Mouse (Mus musculus): ENCODE data around the gene Slc22a3.
A peak's percentile ranks its signal among the peaks of the same experiment; 100 is the strongest.

Gene Slc22a3

DNA sequence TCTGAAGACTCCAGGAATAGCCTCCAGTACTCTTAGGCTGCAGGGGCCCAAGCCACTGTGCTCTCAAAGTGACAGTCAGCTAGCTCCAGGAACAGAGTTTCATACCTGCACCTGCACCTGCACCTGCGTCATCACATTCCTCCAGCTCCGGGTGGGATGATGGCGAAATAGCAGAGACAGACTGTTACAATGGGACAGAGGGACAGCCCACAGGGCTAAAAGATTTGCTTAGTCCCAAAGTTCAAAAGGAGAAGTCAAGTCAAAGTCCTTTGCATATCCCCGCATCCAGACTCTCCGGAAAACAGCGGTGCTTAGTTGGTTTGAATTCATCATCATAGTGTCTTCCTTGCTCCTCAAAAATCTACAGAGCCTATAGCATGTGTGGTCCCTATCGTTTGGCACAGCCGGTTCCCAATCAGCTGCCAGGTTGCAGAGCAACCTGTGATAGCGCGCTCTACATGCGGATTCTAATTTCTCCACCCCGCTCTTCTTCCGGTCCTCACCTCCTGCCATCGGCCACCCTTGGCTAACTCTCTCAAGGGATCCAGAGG, at the start of gene Slc22a3:
Gene Slc22a3 (minus strand): TSS at position 51 of the 551 bp plus-strand sequence.
- no peak for DNase-seq (ENCODE audit: low spot score in 2 of 2)

DNA sequence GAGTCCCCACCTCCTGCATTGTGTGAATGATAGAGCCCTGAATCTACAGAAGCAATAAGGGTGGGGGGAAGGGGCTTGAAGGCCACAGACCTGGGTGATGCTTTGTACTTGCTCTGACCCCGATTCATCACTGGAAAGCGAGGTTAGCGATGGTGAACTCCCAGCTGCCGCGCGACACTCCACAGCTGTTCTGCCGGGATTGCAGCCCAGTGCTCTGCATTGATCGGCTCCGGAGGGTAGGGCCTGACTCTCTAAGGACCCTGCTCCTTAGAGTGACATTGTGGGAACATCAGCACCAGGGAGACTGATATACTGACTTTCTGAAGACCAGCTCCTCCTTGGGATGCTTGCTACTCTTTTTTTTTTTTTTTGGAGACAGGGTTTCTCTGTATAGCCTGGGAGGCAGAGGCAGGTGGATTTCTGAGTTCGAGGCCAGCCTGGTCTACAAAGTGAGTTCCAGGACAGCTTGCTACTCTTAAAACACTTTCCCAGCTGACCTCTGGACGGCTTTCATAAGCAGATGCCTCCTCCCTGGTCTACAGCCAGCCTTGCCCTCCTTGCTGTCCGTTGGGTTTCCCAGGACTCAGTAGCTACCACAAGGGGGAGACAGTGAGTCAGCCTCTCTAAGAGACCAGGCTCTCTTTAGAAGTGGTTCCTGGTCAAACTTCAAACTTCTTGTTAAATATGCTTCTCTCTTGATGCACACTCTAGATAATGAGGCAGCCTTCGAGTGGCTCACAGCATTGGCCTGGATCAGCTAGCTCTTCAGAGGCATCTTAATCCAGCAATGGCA, 27.0 kb upstream of the Slc22a3 start:
- peak; percentile 15 to 64 for DNase-seq (ENCODE audit: low spot score in 2 of 2)

DNA sequence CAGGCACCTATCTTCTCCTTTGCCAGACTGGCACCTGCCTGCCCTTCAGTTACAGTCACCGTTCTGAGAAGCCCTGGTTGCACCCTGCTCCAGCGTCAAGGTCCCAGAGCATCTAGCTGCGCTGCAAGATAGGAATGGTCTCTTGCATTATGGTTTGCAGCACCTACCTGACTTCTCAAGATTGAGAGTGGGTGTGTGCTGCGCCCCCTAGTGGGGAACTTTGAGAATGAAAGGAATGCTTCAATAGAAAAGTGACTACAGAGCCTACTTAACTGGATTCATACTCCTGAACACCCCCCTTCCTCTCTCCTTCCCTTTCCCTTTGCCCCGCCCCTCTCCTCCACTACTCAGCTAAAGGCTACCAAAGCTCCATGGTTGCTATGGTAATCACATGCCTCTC, 24.6 kb upstream of the Slc22a3 start:
- peak; percentile 28 to 69 for DNase-seq (ENCODE audit: low spot score in 2 of 2)

DNA sequence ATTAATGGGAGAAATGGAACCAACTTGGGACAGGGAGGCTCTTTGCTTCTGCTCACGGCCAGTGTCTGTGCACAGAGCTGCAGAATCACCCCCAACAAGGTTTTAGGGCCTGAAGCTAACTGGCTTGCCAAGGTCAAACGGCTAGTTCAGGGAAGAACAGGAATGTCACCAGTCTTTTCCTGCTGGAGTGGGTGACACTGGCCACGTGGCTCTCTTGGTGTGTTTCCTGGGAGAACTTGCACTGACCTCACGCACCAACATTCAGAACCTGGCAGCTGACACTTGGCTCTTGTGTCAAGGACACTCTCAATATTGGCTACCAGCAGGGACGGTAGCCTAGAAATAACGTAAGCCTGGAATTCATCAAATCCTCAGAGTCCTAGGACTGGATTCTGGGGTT, 22.6 kb upstream of the Slc22a3 start:
- DNase-seq (ENCODE audit: low spot score in 2 of 2), result no peak

DNA sequence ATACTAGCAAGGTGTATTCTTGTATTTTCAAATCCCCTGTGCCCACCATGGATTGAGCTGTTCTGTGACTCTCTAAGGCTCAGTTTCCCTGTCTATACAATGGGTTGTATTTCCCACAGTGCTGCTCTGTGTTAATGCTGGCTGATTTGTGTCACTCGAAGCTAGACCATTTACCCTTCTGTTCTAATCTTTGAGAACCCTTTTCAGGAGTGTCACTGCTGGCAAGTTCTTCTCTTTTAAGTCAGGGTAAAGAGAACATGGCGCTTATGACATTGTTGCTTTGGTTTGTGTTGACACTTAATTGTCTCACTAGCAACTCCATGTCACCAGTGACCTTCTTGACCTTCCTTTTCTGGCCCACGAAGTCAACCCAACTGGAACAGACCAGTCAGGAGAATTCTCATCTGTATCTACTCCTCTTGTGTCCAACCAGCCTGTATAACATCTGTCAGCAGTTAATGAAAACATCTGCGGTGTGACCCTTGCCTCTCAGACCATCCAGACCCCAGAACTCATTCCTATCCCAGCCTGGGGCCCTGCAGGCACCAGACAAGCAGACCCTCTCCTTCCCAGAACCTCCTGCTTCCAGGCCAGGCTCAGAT, 22.0 kb upstream of the Slc22a3 start:
- no peak for DNase-seq (ENCODE audit: low spot score in 2 of 2)

DNA sequence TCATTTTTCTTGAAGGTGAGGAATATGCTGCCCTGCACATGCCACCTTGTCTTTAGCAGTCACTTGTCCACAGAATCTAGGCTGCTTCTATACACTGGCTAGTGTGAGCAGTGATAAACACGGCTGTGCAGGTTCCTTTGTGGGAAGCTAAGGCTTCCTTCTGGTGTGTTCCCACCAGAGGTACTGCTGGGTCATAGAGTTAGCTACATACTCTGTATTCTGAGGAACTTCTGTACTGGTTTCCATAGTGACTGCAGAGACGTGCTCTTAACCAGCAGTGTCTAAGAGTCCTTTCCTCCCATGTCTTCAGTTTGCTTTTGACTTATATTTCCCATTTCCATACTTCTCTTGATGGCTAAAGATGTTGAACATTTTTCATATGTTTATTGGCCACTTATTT, 11.6 kb upstream of the Slc22a3 start:
- DNase-seq (ENCODE audit: low spot score in 2 of 2), result no peak

DNA sequence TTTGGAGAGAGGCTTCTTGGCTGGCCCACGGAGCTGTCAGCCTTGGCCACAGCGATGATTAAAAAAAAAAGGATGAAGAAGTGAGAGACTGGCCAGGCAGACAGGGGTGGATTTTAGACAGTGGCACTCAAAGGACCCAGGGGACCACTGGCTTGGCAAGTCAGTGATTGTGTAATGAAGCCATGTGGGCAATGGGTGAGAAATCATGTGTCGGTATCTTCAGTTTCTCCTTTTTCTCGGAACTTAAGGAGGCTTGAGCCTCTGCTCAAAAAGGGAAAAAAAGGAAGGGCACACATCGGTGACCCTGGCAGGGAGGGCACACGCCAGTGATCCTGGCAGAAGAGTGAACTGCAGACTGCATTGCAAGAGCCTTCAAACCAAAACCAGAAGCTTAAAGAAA, 10.7 kb upstream of the Slc22a3 start:
- DNase-seq (ENCODE audit: low spot score in 2 of 2), result no peak

DNA sequence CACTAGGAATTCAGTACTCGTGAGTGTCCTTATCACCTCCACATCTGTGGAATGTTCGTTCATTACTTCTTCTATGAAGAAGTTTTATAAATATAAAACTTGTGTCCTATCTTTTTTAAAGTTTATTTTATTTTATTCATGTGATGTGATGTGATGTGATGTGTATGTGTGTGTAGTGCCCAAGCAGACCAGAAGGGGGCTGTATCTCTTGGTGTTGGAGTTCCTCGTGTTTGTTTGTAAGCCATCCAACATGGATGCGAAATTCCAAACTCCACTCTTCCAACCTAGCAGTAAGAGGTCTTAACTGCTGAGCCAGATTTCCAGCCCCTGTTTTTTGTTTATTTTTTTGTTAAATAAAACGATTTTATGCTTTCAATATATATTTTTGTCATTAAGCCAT, 6.5 kb upstream of the Slc22a3 start:
- no peak for DNase-seq (ENCODE audit: low spot score in 2 of 2)

DNA sequence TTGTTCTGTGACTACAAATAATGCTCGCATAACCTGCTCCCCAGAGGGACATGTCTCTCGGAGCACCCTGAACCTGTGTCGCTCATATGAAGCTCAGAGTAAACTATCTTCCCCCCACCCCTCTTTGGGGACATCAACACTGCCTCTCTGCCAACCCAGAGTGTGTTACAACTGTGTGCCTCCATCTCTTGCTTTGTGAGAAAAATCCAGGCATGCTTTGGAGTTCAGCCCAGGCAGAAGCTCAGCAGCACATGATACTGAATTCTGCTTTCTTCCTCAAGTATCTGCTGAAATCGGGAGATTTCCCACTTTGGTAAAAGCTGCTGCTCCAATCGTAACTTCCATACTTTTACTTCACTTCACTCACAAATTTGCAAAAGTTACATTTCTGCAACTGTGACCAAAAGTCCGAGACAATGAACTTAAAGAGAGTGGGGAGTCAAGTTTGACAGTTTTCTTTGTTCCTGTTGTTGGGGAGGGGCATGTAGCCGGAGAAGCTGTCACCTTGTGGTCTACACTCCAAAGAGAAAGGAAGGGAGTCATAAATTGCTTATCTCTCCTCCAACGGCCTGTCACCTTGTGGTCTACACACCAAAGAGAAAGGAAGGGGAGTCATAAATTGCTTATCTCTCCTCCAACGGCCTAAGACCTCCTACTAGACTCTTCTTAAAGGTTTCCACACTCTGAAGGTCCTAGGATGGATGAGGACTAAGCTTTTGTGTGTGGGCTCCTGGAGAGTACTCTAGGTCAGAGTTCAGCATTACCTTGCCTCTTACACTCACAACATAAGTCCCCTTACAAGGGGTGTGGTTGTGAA, 5.8 kb upstream of the Slc22a3 start:
- no peak for DNase-seq (ENCODE audit: low spot score in 2 of 2)

DNA sequence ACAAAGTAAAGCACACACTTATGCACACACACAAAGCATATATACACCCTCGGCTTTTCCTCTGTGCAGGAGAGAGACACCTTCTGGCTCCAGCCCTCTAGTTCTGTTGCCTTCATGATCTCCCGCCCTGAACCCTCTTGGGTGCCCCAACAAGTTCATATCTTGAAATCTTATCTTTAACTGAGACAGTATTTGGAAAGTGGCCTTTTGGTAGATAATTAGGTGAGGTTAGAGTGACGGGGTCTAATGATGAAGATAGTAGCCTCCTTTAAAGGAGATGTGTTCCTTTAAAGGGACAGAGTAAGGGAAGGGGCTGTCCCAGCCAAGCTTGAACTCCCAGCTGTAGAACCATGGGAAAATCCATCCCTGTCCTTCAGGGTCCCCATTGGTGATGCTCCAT, 3.7 kb upstream of the Slc22a3 start:
- DNase-seq (ENCODE audit: low spot score in 2 of 2), result no peak

DNA sequence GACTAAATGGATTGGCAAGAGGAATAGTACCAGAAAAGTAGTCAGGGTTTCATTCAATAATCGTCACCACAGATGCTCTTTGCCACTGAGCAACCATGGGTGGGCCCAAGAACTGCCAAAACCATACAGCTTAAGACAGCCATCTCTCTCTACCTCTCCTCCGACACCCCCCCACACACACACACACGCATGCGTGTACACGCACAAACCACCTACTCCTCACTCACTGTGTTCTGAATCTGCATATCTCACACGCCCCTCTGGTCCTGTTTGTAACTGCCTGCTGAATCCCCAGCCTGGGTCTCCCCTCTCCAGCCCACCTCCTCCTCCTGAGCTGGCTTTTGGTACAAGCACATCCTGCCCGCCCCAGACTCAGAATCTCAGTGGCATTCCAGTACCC, 872 bp upstream of the Slc22a3 start:
- no peak for DNase-seq (ENCODE audit: low spot score in 2 of 2)

DNA sequence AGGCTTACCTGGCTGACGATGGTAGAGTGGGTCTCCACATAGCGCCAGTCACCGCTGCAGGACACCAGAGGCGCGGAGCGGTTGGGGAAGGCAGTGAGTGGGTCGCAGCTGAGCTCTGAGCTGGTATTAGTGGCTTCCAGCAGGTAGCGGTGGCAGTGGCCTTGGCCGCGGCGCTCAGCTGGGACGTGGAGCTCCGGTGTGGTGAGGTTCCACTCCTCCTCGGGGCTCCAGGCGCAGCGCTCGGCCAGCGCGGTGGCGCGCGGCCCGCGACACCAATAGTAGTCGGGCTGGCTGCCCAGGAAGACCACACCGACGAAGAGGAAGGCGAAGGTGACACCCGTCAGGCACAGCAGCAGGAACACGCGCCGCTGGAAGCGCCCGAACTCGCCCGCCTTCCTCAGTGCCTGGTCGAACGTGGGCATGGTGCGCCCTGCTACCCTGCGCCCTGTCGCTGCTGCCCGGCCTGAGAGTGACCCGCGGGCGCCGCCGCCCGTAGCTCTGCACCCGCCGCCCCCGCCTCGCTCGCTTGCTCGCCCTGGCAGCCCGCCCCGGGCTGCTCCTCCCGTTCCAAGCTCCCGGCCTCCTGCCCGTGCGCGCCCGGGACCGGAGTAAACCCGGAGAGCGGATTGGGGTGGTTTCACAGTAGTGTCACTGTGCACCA, 471 bp downstream of the Slc22a3 start:
- DNase-seq (ENCODE audit: low spot score in 2 of 2), result no peak

DNA sequence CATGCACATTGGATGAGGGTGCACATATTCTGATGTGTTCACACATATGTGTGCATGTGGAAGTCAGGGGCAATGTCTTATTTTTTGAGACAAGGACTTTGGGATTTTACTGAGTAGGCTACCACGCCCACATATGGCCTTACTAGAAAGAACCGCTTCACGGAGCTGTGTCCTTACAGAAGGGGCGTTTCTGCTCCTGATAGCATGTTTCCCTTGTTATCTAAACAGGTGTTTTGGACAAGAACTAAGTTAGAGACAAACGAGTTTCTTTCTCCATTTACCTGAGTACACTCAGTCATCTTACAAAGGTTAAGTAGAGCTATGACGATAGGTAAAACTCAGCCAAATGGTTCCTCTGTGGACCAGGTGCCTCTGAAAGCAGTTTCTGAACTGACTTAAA, 1.8 kb downstream of the Slc22a3 start:
- DNase-seq (ENCODE audit: low spot score in 2 of 2), result no peak

DNA sequence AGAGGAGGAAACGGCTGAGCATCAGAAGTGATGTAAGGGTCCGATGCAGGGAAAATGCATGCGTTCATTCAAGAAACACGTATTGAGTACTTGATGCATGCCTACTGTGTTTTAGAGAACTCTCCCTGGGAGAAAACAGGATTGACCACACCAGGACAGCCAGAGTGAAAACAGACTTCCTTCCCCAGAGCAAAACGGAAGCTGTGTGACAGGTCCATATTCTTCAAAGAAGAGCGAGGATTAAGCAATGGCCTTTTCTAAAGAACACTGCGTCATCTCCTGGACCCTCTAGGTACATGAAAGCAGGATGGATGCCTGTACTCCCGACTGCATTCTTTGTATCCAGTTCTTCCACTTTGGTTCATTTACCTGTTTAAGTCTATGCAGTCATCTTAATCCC, 8.1 kb downstream of the Slc22a3 start:
- no peak for DNase-seq (ENCODE audit: low spot score in 2 of 2)

DNA sequence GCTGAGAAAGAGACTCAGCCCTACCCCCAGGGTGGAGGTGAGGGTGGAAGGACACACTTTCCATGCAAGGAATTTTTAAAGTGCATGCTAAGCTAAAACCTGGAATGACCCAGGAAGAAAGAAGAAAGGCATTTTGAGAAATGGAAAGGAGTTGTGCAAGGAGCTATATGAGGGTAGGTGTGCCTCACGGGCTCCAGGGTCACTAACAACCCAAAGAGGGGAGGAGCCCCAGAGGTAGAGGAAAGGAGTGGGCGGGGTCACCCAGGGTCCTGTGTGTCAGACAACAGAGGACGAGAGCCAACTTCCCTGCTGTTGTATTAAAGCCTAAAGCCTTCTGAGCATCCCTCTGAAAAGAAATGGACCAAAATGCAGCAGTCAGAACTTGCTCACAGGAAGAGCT, 11.9 kb downstream of the Slc22a3 start:
- no peak for DNase-seq (ENCODE audit: low spot score in 2 of 2)

DNA sequence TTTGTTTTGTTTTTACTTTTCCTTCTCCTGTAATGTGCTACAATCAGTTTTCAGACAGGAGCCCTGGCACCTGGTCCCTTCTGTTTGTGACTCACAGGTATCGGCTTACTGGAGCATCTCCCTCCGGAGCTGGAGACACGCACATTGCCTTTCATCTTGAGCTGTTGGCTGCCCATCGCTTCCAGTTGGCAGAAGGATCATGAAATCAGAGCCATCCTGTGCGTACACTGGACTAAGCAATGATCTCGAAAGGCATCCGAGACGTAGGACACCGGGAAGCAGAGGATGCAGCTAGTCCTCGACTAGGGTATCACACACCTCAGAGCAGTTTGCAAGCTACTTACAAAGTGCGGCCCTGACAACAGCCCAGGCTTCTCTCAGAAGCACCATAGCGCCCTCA, 15.9 kb downstream of the Slc22a3 start:
- DNase-seq (ENCODE audit: low spot score in 2 of 2), result no peak

DNA sequence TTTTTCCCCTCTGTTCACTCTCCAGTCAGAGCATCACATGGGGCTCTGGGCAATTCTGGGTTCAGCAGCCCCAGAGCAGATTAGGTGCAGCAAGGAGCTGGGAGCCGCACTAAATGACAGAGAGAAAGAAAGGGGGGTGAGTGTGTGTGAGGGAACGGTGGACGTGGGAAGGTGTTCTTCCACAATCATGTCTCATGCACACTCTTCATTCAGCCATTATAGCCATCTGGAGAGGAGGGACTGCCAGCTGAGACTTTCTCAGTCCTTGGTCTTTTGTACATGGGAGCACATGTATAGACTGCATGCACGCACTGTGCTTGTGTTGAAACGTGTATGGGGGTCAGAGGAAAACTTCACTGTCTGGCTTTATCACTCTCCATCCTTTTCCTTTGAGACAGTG, 17.6 kb downstream of the Slc22a3 start:
- DNase-seq (ENCODE audit: low spot score in 2 of 2), result no peak

DNA sequence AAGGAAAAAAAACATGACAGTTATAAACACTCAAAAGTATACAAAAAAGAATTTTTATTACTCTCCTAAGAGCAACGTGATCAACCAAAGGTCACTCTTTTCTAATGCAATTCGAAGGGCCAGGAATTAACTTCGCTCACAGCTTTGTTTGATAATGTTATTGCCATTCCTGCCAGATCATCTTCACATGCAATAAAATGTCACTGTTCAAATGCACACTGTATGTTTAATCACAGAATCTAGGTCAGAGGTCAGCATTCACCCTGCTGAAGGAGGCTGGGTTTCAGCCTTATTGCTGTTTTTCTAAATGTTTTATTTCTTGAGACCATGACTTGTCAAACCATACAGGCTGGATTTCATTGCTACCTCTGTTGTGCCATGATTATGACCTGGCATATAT, 21.8 kb downstream of the Slc22a3 start:
- no peak for DNase-seq (ENCODE audit: low spot score in 2 of 2)

DNA sequence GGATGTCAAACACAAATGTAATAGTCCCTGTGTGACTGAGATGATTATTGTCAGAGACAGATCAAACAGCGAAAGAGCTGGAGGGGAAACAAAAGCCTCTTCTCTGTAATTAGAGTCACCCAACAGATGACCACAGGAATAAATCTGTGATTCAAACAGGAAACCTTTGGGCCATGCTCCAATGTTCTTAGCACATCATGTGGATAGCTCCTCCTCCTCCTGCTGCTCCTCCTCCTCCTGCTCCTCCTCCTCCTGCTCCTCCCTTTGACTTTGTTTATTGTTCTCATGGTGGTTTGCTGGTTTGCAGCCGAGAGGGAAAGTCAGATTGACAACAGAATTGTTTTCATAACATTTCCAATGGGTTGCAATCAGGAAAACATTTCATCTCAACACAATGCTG, 28.1 kb downstream of the Slc22a3 start:
- no peak for DNase-seq (ENCODE audit: low spot score in 2 of 2)

DNA sequence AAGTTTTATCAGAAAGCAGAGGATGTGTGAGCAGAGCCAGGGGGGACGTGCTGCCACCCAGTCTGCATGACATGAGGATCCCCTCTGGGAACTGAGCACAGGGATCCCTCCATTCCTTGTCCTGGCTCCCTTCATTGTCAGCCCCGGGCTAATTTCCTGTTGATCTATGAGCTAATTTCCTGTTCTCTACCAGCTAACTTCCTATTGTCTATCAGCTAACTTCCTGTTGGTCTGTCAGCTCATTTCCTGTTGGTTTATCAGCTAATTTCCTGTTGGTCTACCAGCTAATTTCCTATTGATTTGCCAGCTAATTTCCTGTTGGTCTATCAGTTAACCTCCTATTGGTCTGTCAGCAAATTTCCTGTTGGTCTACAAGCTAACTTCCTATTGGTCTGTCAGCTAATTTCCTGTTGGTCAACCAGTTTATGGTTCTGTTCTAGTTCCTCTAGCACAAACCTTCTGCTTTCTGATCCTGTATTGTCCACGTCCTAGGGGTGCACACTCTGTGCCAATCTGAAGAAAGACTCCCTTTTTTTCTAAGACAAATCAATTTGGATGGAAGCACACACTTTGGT, 32.9 kb downstream of the Slc22a3 start:
- no peak for DNase-seq (ENCODE audit: low spot score in 2 of 2)

DNA sequence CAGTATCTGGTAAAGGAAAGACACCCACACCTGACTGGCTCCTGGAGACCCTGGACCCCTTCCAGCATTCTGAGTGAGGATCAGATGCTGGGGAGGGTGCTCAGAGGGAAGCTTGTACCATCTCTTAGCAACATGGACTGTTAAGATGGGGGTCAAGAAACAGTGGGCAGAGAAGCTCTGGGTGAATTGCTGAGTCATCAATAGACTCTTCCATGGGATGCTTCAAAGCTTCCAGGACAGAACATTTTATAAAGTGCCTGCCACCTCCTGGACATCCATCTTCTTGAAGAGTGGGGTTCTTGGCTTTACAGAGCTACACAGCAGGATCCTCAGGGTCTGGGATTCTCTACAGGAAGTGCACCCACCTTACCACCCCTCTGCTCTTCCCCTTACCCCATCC, 35.0 kb downstream of the Slc22a3 start:
- no peak for DNase-seq (ENCODE audit: low spot score in 2 of 2)

DNA sequence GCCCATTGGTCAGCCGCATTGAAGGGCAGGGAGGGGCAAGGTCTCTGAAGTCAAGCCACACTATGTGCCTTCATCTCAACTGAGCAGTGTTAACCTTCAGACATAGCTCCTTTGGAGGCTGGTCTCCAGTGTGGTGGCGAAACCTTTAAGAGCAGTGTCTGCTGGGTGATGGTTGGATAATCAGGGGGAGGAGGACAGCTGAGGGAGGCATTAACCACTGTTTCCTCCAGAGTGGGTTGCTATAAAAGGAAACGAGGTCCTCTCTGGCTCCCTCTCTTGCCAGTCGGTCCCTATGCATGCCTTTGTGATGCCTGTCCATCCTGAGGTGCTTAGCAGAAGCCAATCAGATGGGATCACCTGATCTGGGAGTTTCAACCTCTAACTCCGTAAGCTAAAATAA, 38.8 kb downstream of the Slc22a3 start:
- DNase-seq (ENCODE audit: low spot score in 2 of 2), result no peak
